Comparison of ENCODE assay signal across 11 mouse cellular contexts in genomic region chr8:118849515-118849914, GRCm38 (mm10).
DNase-seq lines count a peak whose midpoint lies in the region; ATAC-seq and TF ChIP-seq lines count a peak whose summit lies in the region.
"Had no signal": no experiment of that assay in that cellular context is flagged by ENCODE, and none has a peak within 500 bp of the region (broad histone marks: within the 10 kb centered on the region; RNA-seq: fewer than 3 reads in every experiment).

No protein-coding gene starts in this region.

- H3K27ac ChIP-seq in left cerebral cortex, adult 2 months, result no peak overlapping the region
- H3K27ac ChIP-seq: liver, embryonic 15.5 days had no signal

- ATAC-seq in megakaryocyte progenitor cell, adult 5-6 weeks (replicated peaks; ENCODE audit: poor library complexity), result no peak
- ATAC-seq in activated CD4-positive, CD25-positive, alpha-beta regulatory T cell, adult 4 months, result no peak
- ATAC-seq: inflammation-experienced regulatory T-cells, adult 6 months; Patski had no signal

- peak; percentile 28 for DNase-seq in adrenal gland, adult 2 months
- no peak for DNase-seq in adrenal gland, adult 8-10 months
- peak; percentile 38 to 50 for DNase-seq in left cerebral cortex, adult 2 months (ENCODE audit: extremely low spot score in 1 of 2, low spot score in 2 of 2)
- DNase-seq in left cerebral cortex, adult 11 months (ENCODE audit: low spot score), result no peak
- DNase-seq in cerebellum, postnatal 25 days, result peak; percentile 57 to 72
- DNase-seq in left cerebral cortex, postnatal 4 days, result peak; percentile 91

- TF ChIP-seq CTCF in left cerebral cortex, adult 2 months (IDR thresholded peaks at IDR 0.05), result no peak

- no peak overlapping the region for H3K4me3 ChIP-seq in left cerebral cortex, adult 2 months
- H3K4me3 ChIP-seq: liver, embryonic 15.5 days had no signal

- intact Hi-C loops in left cerebral cortex, adult 2 months (cut with DNase I), result no loop called here
- intact Hi-C loops in left cerebral cortex, postnatal 4 days (cut with DNase I), result loop anchor here (10.0 kb wide), 1 partner anchor 915 kb away; no protein-coding TSS in a partner anchor

Comparison
In these comparisons a context has a peak if more than half of its experiments do, and no peak if none do; other contexts are left out.
1. DNase-seq: peak in adrenal gland, adult 2 months (single experiment), left cerebral cortex, adult 2 months (2 of 2), cerebellum, postnatal 25 days (2 of 2) and left cerebral cortex, postnatal 4 days (single experiment); none in adrenal gland, adult 8-10 months (single experiment) and left cerebral cortex, adult 11 months (single experiment).